Mouse (Mus musculus): ENCODE measurements around the gene Scamp1. TPM values are rescaled to one million over a fixed set of nuclear protein-coding genes. Genes with fewer than 3 reads are reported as not detected.

Gene Scamp1
- polyA plus RNA-seq, 1 experiment: 229 TPM

GRCm38 (mm10) chr13:94177148-94177547, 108.5 kb downstream of the Scamp1 start:
- TF ChIP-seq CTCF (IDR thresholded peaks at IDR 0.05; ENCODE audit: control insufficient read depth, insufficient read depth, insufficient replicate concordance, low read depth, low read length): peak; percentile 63; the same call in 1 of the 2 replicates
- TF ChIP-seq POLR2A (IDR thresholded peaks at IDR 0.05; ENCODE audit: control insufficient read depth, low read depth, low read length): no peak
- H3K4me1 ChIP-seq (ENCODE audit: control insufficient read depth, insufficient read depth, low read length): peaks cover 19% of the 10 kb centered on the region
- no peaks in the 10 kb centered on the region for H3K36me3 ChIP-seq (ENCODE audit: control insufficient read depth, insufficient read depth, low read length)
- H3K27me3 ChIP-seq (ENCODE audit: control insufficient read depth, insufficient read depth, low read length): no peaks in the 10 kb centered on the region
- no peak overlapping the region for H3K4me3 ChIP-seq (ENCODE audit: control insufficient read depth, low read depth, low read length)
- no peak overlapping the region for H3K27ac ChIP-seq (ENCODE audit: control insufficient read depth, insufficient read depth, low read depth, low read length)

GRCm38 (mm10) chr13:94175379-94176050, 110.1 kb downstream of the Scamp1 start:
- H3K4me3 ChIP-seq (ENCODE audit: control insufficient read depth, low read depth, low read length): no peak overlapping the region

GRCm38 (mm10) chr13:94174577-94175279, 110.9 kb downstream of the Scamp1 start:
- H3K27ac ChIP-seq (ENCODE audit: control insufficient read depth, insufficient read depth, low read depth, low read length): no peak overlapping the region
- H3K27me3 ChIP-seq (ENCODE audit: control insufficient read depth, insufficient read depth, low read length): no peaks in the 10 kb centered on the region
- H3K4me3 ChIP-seq (ENCODE audit: control insufficient read depth, low read depth, low read length): peak overlapping the region; percentile 56
- H3K4me1 ChIP-seq (ENCODE audit: control insufficient read depth, insufficient read depth, low read length): peaks cover 19% of the 10 kb centered on the region
- H3K36me3 ChIP-seq (ENCODE audit: control insufficient read depth, insufficient read depth, low read length): no peaks in the 10 kb centered on the region
- TF ChIP-seq CTCF (IDR thresholded peaks at IDR 0.05; ENCODE audit: control insufficient read depth, insufficient read depth, insufficient replicate concordance, low read depth, low read length) (no peak), POLR2A (IDR thresholded peaks at IDR 0.05; ENCODE audit: control insufficient read depth, low read depth, low read length) (no peak)

More at GRCm38 (mm10) chr13:94175379-94176050, 110.1 kb downstream of the Scamp1 start:
- H3K36me3 ChIP-seq (ENCODE audit: control insufficient read depth, insufficient read depth, low read length): no peaks in the 10 kb centered on the region
- peaks cover 19% of the 10 kb centered on the region for H3K4me1 ChIP-seq (ENCODE audit: control insufficient read depth, insufficient read depth, low read length)
- H3K27me3 ChIP-seq (ENCODE audit: control insufficient read depth, insufficient read depth, low read length): no peaks in the 10 kb centered on the region
- no peak overlapping the region for H3K27ac ChIP-seq (ENCODE audit: control insufficient read depth, insufficient read depth, low read depth, low read length)
- no peak for TF ChIP-seq POLR2A (IDR thresholded peaks at IDR 0.05; ENCODE audit: control insufficient read depth, low read depth, low read length)

GRCm38 (mm10) chr13:94173633-94174576, 111.8 kb downstream of the Scamp1 start:
- peaks cover 19% of the 10 kb centered on the region for H3K4me1 ChIP-seq (ENCODE audit: control insufficient read depth, insufficient read depth, low read length)
- H3K27me3 ChIP-seq (ENCODE audit: control insufficient read depth, insufficient read depth, low read length): no peaks in the 10 kb centered on the region
- H3K27ac ChIP-seq (ENCODE audit: control insufficient read depth, insufficient read depth, low read depth, low read length): no peak overlapping the region
- no peaks in the 10 kb centered on the region for H3K36me3 ChIP-seq (ENCODE audit: control insufficient read depth, insufficient read depth, low read length)
- H3K4me3 ChIP-seq (ENCODE audit: control insufficient read depth, low read depth, low read length): peak overlapping the region; percentile 69
- TF ChIP-seq CTCF (IDR thresholded peaks at IDR 0.05; ENCODE audit: control insufficient read depth, insufficient read depth, insufficient replicate concordance, low read depth, low read length) (no peak), POLR2A (IDR thresholded peaks at IDR 0.05; ENCODE audit: control insufficient read depth, low read depth, low read length) (no peak)

- H3K27ac ChIP-seq (ENCODE audit: control insufficient read depth, insufficient read depth, low read depth, low read length): no peak overlapping the region
- 0 out of 2 replicates have a peak, but pooled peaks have one; percentile 12 for TF ChIP-seq POLR2A (IDR thresholded peaks at IDR 0.05; ENCODE audit: control insufficient read depth, low read depth, low read length)
- no peak for TF ChIP-seq CTCF (IDR thresholded peaks at IDR 0.05; ENCODE audit: control insufficient read depth, insufficient read depth, insufficient replicate concordance, low read depth, low read length)
- H3K36me3 ChIP-seq (ENCODE audit: control insufficient read depth, insufficient read depth, low read length): no peaks in the 10 kb centered on the region
- no peak overlapping the region for H3K4me3 ChIP-seq (ENCODE audit: control insufficient read depth, low read depth, low read length)
- no peaks in the 10 kb centered on the region for H3K27me3 ChIP-seq (ENCODE audit: control insufficient read depth, insufficient read depth, low read length)
- H3K4me1 ChIP-seq (ENCODE audit: control insufficient read depth, insufficient read depth, low read length): peaks cover 19% of the 10 kb centered on the region
Measured at GRCm38 (mm10) chr13:94172533-94173310, 112.9 kb downstream of the Scamp1 start.

- peaks cover 17% of the 10 kb centered on the region for H3K4me1 ChIP-seq (ENCODE audit: control insufficient read depth, insufficient read depth, low read length)
Measured at GRCm38 (mm10) chr13:94171612-94172011, 114.0 kb downstream of the Scamp1 start.

More at GRCm38 (mm10) chr13:94171612-94172011, 114.0 kb downstream of the Scamp1 start:
- no peak for TF ChIP-seq CTCF (IDR thresholded peaks at IDR 0.05; ENCODE audit: control insufficient read depth, insufficient read depth, insufficient replicate concordance, low read depth, low read length)
- TF ChIP-seq POLR2A (IDR thresholded peaks at IDR 0.05; ENCODE audit: control insufficient read depth, low read depth, low read length): no peak
- no peak overlapping the region for H3K4me3 ChIP-seq (ENCODE audit: control insufficient read depth, low read depth, low read length)
- no peak overlapping the region for H3K27ac ChIP-seq (ENCODE audit: control insufficient read depth, insufficient read depth, low read depth, low read length)
- H3K36me3 ChIP-seq (ENCODE audit: control insufficient read depth, insufficient read depth, low read length): no peaks in the 10 kb centered on the region
- H3K27me3 ChIP-seq (ENCODE audit: control insufficient read depth, insufficient read depth, low read length): no peaks in the 10 kb centered on the region
